Mouse (Mus musculus) adrenal gland, postnatal 25 days (tissue): ENCODE data around the gene Ubqln4. TPM values are rescaled to one million over a fixed set of nuclear protein-coding genes. Genes with fewer than 3 reads are reported as not detected.

Source experiments
- DNase-seq: peaks from one replicate; pipeline ENCODE4 v3.0.0; 2021; ENCODE audit warnings: mixed read lengths
- long read RNA-seq: library from polyadenylated mRNA; stranded (forward); transcript quantifications from one replicate; pipeline ENCODE4 v2.0.0, GENCODE M21; 2021
- total RNA-seq: library from RNA; stranded (reverse); gene quantifications from 2 replicates; pipeline ENCODE4 v1.2.3, GENCODE M21; 2021

Ubqln4 gene
- 74.3 and 87.0 TPM in 2 replicates for total RNA-seq
- long read RNA-seq, transcript Ubqln4-201 (11 exons, 3,330 nt), result major isoform, 22 of 55 reads
- long read RNA-seq, partial matches to known transcripts, result 29 of 55 reads
- long read RNA-seq, other reads (novel, unspliced or antisense), result 4 of 55 reads

DNA sequence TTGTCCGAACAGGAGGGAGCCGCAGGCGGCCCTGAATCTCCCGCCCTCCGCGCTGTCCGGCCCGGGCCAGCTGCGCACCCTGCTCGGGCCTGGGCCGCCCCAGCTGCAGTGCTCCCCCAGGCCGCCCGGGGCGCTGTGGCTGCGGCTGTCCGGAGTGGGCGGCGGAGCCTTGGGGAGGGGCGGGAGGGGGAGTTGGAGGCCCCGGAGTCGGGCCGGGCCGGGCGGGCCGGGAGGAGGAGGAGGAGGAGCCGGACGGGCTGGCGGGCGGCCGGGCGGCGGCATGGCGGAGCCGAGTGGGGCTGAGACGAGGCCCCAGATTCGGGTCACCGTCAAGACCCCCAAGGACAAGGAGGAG, at the start of gene Ubqln4:
Ubqln4 (plus strand) TSS at position 234 of the 355 bp plus-strand sequence.
- peak; percentile 94 for DNase-seq

DNA sequence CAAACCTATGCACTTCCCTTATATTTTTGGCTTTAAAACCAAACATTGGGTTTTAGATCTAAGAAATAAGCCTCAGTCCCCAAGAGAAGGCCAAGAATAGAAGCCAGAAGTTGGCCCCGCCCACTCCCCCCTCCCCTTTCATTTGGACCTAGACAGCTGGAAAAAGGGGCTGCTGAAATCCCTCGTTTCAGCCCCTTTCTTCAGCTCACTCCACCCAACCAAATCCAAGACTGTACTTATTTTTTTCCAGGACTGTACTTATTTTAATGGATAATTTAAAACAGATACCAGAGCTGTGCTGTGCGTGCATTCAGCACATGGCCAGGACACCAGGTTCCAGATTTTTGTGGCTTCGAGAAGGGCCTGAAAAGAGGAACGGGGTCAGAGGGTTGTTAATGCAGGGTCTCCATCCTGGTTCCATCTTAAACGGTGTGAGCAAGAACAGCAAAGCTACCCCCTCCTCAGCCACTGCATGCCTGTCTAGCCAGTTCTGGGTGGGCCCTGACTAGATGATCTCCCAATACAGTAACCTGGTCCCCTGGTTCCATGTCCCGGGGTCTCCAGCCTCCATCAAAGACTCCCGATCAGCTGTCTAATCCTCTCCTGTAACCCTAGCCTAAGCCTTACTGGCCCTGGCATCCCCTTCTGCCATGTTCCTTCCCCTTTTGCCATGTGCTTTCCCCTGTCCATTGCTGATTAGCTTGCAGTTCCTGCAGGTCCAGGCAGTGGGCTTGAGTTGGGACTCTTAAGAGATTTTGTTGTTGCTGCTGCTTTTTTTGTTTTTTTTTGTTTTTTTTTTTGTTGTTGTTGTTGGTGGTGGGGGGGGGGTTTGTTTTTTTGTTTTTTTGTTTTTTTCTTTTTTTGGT, 49.4 kb upstream of the Ubqln4 start:
- no peak for DNase-seq

DNA sequence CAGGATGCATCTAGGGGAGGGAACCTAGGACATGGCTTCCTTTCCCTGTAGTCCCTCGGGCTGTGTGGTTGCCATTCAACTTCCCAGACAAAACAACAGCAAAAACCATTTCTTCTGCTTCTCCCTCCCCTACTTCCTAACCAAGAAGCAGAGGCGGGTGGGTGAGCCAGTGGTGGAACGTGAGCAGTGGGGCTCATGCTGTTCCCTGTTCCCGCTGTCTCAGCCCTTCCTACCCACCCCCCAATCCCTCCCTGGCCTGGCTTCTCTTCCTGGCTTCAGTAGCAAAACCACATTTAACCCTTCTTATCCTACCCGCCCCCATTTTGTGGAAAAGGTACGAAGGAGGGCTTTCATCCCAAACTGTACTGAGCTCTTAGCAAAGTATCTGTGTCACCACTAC, 48.5 kb upstream of the Ubqln4 start:
- DNase-seq, result no peak

DNA sequence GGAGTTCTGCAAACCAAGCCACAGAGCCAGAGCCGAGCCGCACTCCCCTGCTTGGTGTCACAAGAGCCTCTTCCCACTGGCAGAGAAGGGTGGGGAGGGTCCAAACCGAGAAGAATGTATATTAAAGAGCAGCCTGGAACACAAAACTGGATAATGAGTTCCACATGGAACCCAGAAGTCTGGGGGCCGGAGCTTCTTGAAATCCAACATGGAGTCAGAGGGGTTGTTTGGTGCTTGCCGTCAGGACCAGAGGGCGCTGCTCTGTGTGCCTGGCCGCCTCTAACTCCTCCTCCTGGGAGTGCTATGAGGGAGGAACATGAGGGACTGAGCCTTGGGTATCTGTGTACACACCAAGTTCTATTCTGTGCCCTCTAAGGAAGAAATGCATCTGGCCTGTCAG, 47.8 kb upstream of the Ubqln4 start:
- no peak for DNase-seq

DNA sequence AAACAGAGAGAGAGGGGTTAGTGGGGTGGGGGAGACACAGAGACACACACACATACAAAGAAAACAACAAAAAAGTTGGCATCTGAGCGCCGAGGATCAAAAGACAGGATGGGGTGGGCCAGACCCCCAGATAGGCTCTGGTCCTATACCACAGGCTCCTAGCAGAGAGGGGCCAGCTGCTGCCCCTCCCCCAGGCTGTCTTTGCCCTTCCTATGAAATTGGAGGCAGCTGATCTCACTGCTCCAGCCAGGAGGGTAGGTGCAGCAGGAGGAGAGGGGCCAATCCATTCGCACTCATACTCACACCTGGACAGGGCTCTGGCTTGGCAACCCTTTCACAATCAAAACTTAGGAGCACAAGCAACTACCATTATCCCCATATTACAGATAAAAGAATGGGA, 44.3 kb upstream of the Ubqln4 start:
- no peak for DNase-seq

DNA sequence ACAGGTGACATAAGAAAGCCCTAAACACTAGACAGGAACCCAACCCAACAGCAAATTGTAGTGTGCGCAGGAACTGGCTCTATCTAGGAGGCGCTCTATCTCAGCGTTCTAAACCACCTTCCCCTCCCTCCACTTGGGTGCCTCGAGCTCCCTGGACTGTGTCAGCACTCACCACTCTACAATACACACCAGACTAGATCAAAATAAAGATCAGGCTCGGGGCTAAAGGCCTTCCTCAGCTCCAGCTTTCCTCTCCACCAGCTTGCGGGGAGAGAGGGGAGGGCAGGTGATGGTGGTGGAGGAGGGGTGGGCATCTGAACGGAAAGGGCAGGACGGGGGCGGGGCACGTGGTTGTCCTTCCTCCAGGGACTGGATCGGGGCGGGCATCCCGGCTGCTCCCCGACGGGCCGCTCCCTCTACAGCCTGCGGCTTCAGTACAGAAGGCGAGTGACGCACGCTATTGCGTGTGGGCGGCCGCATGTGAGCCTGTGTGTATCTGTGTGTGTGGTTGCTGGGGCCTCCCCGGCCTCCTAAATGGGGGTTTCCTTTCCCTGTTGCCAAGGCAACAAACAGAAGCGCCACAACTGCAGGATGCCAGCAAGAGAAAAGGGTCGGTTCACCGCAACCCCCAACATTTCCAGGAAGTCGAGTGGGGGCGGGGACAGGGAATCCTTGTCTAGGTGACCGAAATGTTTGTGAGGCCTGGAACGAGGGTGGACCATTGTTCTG, 43.7 kb upstream of the Ubqln4 start, which contains the start of gene Lmna:
Lmna (minus strand) TSS at position 265 of the 729 bp plus-strand sequence.
- DNase-seq, result peak; percentile 98

DNA sequence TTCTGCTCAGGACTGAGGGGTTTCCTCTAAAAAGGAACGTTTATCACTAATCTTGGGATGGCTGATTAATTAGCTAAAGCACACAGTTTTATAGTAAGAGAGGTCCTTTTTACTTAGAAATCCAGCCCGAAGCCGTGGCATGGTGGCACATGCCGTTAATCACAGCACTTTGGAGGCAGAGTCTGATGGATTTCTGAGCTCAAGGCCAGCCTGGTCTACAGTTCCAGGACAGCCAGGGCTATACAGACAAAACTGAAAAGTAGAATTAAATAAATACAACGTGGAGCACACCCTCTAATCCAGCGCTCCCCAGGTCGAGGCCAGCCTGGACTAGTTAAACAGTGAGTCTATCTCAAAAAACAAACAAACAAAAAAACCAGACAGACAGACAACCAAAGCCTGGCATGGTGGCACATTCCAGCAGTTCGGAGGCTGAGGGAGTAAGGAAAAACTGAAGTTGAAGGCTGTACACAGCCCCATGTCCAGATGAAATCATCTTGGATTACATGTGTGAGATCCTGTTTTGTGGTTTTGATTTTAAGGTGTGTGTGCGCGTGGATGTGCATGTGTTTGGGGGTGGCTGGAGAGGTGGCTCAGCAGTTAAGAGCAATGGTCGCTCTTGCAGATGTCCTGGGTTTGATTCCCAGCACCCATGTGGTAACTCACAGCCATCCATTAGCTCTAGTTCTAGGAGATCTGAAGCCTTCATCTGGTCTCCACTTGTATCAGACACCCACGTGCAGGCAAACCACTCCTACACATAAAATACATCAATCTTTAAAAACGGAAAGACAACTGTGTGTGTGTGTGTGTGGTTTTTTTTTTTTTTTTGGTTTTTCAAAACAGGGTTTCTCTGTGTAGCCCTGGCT, 42.9 kb upstream of the Ubqln4 start:
- no peak for DNase-seq

DNA sequence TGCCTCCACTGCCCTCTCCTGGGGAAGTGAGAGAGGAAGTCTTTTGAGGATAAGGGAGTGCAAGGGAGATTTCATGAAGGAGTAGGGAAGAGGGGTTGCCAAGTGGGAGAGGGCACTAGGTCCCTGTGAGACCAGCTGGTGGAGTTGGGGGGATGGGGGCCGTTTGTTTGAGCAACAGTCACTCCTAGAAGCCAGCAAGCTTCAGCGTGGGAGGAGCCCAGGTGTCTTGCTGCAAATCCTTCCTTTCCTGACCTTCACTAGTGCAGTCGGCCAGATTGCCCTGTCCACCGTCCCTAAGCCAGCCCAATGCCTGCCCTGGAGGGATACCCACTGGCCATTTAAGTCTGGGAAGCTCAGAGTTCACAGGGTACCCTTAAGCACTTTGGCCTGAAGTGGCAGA, 42.0 kb upstream of the Ubqln4 start:
- DNase-seq, result no peak

DNA sequence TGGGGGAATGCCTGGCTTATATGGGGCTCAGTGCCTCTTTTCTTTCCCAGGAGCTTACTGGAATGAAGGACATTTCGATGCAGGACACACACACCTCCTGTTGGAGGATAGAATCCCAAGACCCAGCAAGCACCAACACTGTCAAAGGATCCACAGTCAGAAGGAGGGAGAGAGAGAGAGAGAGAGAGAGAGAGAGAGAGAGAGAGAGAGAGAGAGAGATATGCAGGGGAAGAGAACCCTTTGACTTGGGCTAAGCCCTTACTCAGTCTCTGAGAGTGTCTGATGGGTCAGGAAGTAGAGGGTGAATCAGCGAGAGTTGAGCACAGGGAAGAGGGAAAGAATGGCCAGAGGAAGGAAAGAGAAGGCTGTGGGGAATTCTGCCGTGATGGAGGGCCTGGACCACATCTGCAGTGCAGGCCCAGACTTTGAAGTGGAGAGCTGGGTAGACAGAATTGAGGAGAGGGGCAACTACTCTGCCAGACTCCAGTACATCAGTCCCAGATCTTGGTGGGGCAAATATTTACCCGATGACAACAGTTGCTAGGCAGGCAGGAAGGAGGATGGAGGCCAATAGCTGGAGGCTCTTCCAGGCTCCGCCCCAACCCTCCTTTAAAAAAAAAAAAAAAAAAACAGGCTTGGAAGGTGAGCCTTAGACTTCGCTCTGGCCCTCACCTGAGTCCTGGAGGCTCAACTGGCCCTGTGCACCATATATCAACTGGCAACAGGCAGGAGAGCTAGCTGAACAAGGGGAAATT, 41.2 kb upstream of the Ubqln4 start:
- DNase-seq, result no peak

DNA sequence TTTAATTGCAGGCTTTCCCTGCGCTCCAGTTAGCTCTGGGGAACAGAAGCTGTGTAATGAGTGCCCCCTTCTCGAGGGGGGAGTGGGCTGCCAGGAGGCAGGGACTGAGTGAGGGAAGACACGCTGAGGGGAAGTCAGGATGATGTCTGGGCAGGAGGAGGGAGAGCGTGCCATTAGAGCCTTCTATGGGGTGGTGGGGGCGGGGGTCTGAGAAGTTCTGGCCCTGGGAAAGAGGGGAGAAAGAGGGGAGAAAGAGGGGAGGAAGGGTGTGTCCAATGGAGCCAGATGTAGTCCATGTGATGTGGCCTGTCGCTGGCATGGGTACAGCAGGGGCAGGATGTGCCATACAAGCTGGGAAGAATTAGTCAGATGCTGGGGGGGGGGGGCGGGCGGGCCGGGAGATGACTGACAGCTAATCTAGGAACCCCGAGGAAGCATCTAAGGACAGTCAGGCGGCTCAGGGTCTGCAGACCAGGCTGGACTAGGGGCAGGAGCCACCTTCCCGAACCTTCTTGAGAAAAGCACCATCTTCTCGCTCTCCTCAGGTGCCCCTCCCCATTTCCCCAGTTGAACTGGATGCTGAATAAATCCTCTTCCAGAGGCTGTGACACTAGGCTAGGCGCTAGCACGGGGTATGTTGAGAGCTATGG, 40.5 kb upstream of the Ubqln4 start:
- peak; percentile 55 for DNase-seq

DNA sequence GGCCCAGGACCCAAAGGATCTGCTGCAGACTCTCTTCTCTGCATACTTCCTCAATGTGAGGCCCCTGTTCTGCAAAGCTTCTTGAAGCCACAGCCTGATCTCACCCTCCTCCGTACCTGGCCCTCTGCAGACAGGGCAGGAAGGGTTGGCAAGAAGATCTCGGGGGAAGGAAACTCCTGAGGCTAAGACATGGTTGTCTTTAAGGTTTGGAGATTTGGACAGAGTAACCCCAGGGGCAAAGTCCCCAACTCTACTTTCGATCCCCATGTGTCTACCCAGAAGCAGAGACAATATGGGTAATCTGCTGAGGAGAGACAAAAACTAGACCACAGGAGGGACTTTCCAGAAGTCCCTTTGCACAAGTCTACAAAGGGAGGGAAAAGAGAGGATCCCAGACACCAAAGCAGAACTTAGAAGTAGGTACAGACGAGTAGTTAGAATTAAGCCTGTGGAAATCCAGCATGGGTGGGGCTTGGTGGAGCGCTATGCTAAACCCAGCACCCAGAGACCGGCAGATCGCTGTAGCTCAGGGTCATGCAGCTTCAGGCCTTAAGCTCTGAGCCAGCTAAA, 39.9 kb upstream of the Ubqln4 start:
- no peak for DNase-seq

DNA sequence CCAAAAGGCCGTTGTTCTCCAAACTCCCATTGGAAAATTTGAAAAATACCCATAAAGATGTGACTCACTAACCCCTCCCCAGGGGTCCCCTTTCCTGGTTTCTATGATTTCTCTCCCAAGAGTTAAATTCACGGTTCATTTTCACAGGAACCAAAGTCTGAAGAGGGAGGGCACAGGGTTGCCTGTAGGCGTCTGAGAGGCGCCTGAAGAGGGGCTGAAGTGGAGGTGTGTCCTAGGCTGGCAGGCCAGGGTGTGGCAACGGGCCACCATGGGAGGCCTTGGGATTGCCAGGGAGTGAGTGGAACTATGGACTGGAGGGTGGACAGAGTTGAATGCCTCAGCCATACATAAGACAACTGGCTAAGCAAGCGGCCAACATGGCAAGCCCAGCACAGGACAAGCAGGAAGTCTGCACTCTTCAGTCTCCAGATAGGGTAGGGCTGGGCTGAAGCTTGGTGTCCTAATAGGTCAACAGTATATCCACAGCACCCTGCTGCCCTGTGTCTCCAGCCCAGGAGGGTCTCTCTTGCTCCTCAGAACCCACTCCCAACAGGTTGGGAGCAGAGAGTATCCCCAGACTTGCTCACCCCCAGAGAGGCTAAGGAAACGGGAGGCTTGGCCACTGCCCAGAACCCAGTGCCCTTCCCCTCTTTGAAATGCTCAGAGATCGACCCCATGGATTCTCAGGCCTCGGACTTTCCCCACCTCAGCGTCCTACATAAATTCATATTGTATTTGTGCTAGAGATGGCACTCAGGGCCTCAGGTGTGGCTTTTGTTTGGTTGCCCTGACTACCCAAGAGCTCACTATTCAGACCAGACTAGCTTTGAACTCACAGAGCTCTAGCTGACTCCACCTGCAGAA, 39.1 kb upstream of the Ubqln4 start:
- no peak for DNase-seq

DNA sequence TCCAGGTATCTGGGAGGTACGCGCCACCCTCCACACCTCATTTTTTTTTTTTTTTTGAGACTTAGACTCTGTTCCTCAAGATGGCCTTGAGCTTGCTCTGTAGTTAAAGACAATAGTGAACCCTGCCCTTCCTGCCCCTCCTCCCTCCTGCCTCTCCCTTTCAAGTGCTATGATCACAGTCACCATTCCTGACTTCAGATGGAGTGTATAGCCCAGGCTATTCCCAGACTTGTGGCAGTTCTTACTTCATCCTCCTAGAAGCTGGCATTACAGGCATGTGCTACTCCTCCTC, 38.5 kb upstream of the Ubqln4 start:
- no peak for DNase-seq

DNA sequence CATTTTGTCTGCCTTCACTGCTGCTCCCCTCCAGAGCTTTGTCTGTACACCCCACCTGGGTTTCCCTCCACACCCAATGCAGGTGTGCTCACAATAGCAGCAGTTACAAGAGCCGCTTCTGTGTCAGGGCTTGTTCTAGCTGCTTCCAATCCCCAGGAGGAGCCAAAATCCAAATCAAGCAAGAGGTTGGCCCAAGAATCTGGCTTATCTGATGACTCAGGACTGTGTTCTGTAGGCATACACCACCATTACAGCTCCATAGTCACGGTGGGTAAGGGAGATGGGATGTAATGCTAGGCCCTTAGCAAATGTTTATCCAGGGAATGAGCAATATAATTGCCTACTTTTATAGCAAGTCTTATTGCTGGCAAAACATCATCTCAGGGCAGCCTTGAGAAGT, 37.2 kb upstream of the Ubqln4 start:
- no peak for DNase-seq

DNA sequence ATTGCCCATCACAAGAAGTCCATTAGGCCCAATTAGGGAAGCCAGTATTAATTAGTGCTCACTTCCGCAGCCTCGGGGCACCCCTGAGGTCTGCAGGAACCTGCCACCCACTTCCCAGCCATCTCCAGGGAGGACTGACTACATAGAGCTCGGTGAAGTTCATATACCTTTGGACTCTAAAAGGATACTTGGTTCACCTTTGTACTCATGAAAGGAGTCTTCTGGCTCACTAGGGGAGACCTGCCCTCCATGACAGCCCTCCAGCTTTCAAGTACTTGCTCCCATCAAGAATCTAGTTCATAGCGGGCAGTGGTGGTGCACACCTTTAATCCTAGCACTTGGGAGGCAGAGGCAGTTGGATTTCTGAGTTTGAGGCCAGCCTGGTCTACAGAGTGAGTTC, 35.1 kb upstream of the Ubqln4 start:
- no peak for DNase-seq

DNA sequence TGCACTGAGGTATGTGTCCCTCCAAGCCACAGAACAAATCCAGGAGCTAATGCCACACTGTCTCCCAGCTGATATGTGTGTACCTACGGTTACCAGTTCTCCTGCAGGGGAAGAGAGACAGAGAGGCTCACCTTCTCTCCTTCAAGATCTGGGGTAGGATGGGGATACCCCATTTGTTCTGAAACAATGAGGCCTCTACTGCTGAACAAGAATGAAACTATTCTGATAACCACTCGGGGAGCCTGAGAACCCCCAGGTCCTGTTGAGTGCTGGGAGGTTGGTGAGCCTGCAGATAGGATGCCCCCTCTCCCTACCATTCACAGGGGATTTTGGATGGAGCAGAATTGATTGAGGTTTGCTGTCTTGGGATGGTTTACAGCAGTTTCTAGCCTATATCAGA, 33.5 kb upstream of the Ubqln4 start:
- no peak for DNase-seq

DNA sequence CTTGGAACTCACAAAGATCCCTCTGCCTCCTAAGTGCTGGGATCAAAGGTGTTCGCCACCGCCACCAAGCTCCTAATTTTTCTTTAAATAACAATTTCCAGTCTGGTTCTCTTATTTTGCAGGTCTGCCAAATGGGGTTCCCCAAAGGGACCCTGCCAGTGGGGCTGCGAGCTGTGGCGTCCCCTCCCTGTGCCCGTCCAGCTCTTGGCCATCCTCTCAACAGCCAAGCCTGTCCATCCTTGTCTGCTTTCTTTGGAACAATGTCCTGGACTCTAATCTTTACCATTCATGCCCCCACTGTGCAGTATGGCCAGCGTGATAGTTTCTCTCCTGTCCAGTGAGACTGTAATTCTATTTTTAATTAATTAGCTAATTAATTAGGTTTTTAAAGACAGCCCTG, 32.4 kb upstream of the Ubqln4 start:
- no peak for DNase-seq

DNA sequence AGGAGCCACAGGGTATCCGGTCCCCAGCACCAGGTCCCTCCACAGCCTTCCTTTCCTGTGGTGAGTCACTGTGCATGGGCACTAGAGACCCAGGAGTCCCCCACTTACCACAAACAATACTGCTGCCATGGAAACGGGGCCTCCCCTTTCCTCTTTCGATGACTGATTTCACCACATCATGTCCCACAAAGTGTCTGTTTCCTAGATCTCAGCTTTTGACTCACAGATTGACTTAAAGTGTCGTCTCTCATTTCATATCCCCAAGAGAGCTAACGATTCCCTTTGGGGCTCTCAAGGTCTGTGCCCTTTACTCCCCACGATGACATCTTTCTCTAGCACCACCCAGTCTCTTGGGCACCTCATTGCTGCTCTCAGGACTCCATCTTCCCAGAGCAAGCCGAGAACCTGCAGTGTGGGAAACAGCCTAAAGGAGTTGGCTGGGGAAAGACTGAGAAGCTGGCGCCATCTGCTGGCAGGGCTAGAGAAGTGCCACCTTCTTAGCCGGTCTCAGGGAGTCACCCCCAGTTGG, 31.7 kb upstream of the Ubqln4 start:
- DNase-seq, result peak; percentile 80

DNA sequence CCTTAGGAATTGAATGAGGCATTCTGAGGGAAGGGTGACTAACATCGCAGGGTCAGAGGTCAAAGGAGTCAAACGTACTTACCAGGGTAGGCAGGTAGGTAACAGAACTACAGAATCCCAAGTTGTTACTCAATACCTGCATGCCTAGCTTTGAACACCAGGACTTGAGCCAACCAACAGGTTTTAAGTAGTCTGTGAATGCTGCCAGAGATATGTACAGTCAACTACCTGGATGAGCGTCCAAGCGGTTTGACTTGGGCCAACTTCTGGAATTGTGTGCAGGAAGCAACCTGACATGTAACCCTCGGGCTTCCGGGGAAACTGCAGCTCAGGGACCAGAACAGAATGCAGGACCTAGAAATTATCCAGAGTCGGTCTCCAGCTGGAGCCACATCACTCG, 30.5 kb upstream of the Ubqln4 start:
- no peak for DNase-seq

DNA sequence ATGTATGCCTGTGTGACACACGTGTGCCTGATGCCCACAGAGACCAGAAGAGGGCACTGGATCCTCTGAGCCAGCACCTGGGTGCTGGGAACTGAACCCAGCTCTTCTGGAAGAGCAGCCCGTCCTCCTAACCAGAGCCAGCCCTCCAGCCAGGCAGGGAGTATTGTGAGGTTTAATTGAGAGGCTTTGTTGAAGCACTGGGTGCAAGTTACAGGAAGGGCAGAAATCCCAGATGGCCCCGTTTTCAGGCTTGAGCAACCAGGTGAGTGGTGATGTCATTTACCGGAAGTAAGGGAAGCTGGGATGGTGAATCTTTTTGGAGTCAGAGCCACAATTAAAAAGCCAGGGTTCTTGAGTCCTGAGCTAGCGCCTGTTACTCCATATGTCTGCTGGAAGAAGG, 28.5 kb upstream of the Ubqln4 start:
- no peak for DNase-seq
